Mouse (Mus musculus) c-Kit-negative CD71-positive TER-119-positive erythroid progenitor cells, embryonic 14.5 days (primary cell): Measurements from ENCODE around the gene Cryba4.

Experiments used
- DNase-seq: peaks from one replicate; pipeline ENCODE4 v3.0.0-alpha.2; 2013; ENCODE audit warnings: low read depth, low spot score

Cryba4 gene

DNA sequence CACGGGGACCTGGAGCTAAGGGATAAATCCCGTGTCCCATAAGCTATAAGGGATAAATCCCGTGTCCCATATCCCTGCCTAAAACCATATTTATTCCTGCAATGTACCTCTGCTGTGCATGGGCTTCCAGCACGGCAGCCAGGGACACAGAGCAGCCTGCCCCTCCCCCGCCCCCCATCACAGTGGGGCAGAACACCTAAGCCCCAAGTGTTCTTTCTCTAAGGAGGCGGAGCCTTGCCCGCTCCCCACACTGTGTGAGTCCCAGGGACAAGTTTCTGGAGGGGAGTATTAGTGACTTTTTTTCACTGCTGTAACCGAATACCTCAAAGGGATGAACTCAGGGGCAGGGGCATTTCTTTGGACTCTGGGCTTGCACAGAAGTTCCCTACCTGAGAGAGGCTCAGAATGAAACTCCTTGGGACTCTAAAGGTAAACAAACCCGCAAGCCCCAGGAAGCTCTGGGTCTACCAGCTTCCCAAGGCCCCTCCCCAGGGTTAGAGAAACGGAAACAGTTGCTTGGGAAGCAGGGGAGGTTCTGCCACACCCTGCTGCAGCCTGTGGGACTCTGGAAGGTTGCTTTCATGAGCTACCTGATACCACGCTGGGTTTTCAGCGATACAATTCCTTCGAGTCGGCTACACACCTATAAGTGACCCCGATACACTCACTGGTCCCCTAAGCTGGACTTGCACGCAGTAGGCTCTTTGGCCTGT lies 45.6 kb downstream of the Cryba4 start:
- DNase-seq = no peak

DNA sequence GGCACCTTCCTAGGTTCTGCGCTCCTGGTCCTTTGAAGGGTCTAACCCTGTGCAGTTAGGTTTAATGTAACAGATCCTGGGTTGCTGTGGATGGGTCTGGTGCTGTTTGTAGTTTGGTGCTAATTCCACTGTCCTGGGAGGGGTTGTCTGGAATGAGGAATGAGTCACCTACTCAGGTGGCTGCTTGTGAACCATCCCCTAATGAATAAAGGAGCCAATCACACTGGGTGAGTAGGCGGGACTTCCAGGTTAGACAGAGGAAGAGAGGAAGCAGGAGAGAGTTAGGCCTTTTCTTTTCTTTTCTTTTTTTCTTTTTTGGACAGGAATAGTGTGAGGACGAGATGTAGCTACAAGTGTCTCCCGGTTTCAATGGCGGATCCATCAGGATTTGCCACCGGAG lies 52.7 kb downstream of the Cryba4 start:
- no peak for DNase-seq
